Mouse (Mus musculus) embryonic fibroblast, embryonic 13.5 days (primary cell): ENCODE results near the gene Terb1.

Source experiments
- CTCF ChIP-seq: IDR thresholded peaks from 2 replicates; pipeline ENCODE4 v1.5.1; 2011; ENCODE audit warnings: mild to moderate bottlenecking, control low read depth, low read length, moderate library complexity, borderline replicate concordance; ENCODE audit not compliant: insufficient read depth
- POLR2A ChIP-seq: IDR thresholded peaks from 2 replicates; pipeline ENCODE4 v1.6.1; 2011; ENCODE audit warnings: low read depth, mild to moderate bottlenecking, control low read depth, low read length, moderate library complexity

DNA sequence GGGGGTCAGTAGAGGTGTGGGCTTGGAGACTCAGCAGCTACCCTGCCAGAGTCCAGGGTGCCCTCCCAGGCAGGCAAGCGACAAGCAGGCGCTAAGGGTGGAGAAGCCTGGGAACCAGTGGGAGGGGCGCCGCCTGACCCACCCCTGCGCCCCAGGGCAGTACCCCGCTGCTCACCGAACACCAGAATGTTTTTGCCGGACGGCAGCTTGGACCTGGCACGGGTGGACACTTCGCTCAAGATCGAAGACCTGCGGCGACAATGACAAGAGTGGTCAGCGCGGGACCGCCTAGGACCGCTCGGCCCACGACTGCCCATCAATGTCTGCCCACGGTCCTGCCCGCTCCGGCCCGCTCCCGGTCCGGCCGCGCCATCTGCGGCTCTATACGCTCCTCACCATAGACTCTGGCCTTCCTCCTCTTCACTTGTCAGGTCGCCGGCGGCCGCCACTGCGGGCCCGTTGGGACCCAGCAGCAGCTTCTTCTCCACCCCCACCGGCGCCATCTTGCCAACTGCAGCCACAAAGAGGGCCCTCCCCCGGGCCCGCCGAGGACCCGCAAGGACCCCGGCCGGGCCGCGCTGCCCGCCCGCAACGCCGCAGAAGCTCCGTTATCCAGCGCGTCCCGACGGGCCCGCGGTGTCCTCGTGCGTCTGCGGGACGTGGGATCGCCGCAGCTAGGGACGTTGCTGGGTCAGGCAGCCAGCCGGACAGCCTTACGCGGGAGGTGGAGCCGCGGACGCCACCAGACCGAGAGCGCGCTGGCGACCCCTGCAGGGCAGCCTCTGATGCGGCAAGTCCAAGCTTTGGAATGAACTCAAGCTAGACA lies 67.2 kb downstream of the Terb1 start, which contains the start of gene Dync1li2:
- TF ChIP-seq CTCF (peak; percentile 83), POLR2A (peak; percentile 59)
